Mouse (Mus musculus): ENCODE measurements around the gene 6820408C15Rik.

- TF ChIP-seq CTCF (conservative IDR thresholded peaks at IDR 0.05; ENCODE audit: low read length) (no peak), POU5F1 (IDR thresholded peaks at IDR 0.05; ENCODE audit: borderline replicate concordance, low read length) (no peak), NANOG (IDR thresholded peaks at IDR 0.05; ENCODE audit: borderline replicate concordance, low read length) (no peak)
Measured at GRCm38 (mm10) chr2:152375652-152376344, 39.6 kb upstream of the 6820408C15Rik start.
